Mouse (Mus musculus) adipocyte (in vitro differentiated cells): ENCODE data around the gene Dhx8.

Experiments used
- DNase-seq: peaks from one replicate; pipeline ENCODE4 v3.0.0-alpha.2; 2016; ENCODE audit warnings: low spot score

Gene Dhx8

DNA sequence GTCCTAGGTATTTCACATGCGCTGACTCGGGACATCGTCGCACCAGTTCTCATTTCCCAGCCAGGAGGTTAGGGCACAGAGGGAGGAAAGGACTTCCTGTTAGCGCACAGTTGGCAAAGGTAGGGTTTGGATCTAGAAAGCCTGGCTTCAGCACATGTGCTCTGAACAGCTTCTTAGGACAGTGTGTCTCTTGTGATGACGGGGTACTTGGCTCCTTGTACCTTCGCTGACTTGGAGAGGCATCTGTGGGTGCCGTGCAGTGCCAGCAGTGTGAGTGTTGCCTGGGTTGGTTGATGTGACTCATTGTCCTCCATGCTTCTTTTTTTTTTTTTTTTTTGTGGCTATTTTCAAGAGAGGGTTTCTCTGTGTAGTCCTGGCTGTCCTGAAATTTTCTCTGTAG is 23.9 kb downstream of the Dhx8 start:
- peak; percentile 51 for DNase-seq

DNA sequence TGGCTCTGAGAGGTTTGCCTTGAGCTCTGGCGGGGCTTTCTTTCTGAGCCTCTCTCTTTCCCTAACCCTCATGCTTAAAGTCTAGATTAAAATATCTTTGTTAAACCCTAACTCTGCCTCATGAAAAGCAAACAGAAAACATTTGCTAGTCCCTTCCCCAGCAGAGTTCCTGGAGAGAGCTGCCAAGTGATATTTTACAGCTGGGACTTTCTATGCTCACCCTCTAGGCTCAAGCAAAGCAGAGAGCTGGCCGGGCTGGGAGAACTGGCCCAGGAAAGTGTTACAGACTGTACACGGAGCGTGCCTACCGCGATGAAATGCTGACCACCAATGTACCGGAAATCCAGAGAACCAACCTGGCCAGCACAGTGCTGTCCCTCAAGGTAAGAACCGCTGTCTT is 24.6 kb downstream of the Dhx8 start:
- DNase-seq = no peak

DNA sequence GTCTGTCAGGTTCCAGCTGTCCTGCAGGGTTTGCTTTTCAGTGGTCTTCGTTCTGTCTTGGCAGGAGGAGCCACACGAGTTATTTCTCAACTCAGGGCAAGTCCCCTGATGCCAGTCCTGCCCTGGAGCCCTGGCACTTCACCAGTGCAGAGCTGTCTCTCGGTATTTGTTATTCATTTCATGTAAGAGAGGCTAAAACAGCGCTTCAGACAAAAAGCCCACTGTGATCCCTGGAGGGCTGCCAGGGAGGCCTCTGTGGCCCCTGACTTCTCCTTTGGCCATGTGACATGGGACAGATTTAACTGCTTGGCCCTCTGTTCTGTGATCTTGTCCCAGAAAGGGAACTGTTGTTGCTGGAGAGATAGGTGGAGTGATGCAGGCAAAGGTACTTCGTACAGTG is 25.7 kb downstream of the Dhx8 start:
- no peak for DNase-seq

DNA sequence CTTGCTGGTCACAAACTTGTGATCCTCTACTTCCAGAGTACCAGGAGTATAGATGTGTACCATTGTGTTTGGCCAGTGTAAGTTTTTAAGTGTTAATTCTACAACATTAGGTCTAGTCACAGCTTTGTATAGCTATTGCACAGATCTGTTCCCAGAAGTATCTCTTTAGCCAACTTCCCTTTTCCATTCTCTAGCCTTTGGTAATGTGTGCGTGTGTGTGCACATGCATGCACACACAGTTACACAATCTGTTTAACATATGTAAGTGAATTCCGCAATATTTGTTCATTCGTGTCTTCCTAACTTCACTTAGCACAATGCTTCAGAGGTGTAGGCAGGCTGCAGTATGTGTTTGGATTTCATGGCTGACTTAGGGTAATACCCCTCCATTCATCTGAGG is 26.8 kb downstream of the Dhx8 start:
- no peak for DNase-seq

DNA sequence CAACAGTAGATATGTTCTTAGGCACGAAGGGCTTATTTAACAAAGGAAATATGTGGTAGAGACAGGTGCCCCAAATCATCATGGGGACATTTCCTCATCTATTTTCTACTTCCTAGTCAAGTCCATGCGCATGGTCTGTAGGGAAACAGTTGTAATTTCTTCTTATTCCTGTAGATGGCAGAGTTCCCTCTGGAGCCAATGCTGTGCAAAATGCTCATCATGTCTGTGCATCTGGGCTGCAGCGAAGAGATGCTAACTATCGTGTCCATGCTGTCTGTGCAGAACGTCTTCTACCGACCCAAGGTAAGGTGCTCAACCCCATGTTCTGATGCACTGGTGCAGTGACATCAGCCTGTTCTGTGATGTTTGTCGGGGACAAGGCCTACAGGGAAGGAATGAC is 31.0 kb downstream of the Dhx8 start:
- peak; percentile 61 for DNase-seq

DNA sequence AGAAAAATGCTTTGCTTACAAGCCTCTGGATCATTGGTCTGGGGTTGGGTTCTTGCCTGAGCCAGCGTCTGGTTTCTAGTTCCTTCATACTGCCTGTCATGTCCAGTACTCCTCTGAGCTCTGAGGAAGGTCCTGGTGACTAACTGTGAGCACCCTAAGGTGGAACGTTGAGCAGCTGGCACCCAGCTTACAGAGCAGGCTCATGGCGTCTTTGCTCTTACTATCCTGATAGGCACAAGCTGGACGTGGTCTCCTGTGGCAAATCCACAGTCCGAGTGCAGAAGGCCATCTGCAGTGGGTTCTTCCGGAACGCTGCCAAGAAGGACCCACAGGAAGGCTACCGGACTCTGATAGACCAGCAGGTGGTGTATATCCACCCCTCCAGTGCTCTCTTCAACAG is 31.8 kb downstream of the Dhx8 start:
- no peak for DNase-seq

DNA sequence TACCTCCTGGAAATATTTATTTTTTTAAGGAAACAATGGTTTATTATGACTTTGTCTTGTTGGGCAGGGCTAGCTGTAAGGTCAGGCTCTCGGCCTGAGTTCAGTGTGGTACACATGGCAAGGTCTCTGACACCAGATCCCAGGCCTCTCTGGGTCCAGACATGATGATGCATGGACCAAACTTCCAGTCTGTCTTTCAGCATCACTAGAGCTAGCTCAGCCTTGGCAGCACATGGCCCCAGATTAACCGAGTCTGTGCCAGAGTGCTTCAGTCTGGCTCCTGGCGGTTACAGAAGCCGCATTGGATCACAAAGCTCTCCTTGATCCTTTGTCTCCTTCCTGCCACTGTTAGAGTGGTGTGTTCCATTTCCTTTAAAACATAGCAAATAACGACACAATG is 34.6 kb downstream of the Dhx8 start:
- no peak for DNase-seq

DNA sequence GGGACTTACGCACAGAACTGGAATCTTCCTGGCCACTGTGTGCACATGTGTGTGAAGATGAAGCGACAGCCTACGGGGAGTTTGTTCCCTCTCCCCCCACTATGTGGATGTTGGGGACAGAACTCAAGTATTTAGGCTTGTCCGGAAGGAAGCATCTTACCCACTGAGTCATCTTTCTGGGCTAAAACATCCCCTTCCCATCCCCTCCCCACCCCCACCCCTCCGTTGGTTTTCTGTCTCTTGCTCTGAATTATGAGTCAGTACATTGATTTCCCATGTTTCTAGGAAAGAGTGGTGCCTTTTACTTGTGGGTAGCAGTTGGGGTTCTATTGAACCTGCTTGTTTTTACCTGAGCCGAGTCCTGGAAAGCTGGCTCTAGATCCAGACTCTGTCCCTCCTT is 36.0 kb downstream of the Dhx8 start:
- DNase-seq = no peak

DNA sequence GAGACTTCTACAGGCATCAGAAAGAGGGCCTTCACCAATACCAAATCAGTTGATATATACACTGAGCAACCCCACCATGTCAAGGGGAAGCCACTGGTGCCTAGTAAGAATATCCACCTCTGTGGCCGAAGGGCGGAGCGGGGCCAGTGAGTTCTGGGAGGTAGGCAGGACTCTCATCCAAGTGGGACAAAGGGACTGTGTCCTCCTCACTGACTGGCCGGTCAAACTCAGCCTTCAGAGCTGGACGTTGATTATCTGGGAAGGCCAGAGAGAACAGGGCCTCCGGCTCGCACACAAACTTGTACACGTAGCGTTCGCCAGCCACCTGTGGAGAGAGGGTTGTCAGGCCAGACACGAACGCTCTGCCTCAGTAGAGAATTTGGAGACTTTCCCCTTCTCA is 37.5 kb downstream of the Dhx8 start:
- DNase-seq = no peak

DNA sequence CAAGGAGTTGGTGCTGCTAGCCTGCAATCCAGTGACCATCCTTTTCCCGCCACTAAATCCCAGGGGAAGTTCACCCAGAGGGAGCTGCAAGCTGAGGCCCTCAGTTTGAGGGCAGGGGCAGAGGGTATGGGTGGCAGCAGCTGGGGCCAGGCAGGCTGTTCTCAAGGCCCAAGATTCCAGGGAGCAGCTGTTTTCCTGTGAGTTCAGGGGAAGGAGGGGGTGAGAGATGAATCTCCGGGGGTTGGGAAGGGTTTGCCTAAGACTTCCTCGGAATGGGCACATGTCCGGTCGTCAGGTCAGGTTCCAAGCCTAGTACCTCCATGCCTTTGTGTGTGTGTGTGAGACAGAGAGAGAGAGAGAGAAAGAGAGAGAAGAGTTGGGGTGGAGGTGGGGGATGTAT is 39.3 kb downstream of the Dhx8 start:
- no peak for DNase-seq

DNA sequence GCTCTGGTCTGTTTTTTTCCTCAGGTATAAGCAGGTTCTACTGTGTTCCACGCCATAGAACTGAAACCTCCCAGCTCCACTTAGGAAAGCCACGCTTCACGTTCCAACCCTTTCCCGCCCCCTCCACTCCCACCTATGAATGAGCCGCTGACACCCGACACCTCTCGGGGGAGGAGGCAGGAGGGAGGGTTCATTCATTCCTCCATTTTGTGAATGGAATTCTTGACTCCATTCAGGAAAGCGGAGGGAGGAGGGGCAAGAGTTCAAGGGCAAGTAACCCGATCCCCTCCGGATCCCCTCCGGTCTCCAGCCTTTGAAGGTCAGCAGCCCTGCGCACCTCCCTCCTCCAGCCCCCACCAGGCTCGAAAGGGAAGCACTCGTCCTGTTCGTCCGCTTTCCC is 39.7 kb downstream of the Dhx8 start:
- no peak for DNase-seq

DNA sequence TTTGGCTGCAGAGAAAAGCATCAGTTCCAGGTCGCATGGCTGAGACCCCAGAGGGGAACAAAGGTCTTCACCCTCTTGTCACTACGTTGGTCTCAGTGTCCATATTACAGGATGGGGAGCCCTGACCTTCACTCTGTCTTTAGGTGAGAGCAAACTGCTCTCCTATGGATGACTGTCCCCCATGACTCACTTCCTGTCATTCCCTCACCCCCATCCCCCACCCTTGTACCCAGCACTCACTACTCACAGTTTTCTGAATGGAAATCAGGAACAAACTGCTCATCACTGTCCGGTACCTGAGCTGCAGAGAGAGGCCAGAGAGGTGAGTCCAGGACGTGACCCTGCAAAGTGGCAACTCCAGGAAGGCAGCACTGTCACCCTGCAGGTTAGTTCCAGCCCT is 44.1 kb downstream of the Dhx8 start:
- DNase-seq = no peak

DNA sequence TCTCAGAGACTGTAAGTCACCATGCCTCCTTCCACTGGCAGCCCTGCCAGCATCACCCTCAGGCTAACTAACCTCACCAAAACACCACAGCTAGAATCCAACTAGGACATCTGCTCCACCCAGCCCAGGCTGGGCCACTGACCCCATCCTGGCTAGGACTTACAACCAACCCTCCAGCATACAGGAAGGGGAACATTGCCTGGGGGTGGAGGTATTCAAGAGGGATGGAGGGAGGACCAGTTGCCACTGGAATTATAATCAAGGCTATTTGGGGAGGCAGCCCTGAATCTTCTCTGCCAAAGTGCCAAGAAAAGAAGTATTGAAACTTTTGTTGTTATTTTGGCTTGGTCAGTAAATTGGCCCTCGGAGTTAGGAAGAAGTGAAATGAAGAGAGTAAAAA is 50.4 kb downstream of the Dhx8 start:
- no peak for DNase-seq

DNA sequence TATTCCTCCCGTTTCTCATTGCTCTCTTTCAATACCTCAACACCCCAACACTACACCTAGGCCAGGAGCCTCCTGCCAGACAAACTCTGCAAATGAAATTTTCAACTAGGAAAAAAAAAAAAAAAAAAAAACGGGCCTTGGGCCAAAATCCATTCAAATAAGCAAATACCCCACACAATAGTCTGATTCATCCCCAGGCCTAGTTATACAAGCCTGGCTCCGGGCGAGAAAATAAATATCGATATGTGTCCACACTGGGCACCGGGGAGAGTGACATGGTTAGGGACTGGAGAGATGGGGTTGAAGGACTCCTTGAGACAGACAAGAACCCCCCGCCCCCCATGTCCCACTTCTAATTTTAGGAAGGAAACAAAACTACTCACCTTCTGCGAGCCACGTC is 50.9 kb downstream of the Dhx8 start:
- DNase-seq = no peak

DNA sequence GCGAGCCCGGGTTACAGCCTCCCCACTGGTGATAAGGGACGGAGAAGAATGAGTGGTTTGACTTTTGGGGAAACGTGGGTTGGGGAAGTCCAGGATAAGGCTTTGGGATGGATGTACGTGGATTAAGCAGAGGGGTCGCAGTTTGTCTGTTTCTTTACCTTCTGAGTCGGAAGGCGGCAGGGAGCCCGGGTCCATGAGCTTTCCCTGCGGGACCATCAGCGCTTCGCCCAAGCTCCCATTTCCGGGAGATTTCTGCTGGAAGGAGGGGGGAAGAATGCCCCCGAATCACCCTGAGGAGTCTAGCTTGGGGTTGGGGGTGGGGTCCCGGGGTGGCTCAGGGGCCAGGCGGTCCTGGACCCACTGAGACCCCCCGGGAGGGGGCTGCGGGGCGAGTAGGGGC is 51.4 kb downstream of the Dhx8 start:
- DNase-seq = no peak

DNA sequence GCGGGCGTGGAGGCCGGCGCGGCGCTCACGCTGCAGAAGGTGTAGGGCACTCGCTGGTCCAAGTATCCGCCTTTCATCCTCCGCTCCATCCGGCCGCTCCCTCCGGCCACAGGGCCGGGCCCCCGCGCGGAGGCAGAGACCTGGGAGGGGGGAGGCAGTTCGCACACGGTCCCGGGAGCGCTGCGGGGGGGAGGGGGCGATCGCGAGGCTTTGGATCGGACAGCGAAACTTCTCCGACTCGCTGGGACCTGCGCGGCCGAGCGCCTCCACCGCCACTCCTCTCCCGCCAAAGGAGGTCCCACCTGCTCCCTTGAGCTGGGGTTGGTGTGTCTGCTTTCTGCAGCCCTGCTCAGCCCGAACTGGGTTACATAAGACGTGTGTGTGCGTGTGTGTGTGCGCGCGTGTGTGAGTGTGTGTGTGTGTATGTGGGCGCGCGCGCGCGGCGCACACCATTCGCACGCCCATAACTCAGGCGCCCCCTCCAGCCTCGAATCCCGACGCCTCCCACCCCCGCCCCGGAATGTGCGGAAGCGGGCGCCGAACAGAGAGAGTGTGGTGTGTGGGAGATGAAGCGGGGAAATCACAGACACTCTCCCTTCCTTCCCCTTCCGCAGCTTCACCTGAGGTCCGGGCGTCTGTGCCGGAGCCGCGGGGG is 51.9 kb downstream of the Dhx8 start:
- DNase-seq = no peak

DNA sequence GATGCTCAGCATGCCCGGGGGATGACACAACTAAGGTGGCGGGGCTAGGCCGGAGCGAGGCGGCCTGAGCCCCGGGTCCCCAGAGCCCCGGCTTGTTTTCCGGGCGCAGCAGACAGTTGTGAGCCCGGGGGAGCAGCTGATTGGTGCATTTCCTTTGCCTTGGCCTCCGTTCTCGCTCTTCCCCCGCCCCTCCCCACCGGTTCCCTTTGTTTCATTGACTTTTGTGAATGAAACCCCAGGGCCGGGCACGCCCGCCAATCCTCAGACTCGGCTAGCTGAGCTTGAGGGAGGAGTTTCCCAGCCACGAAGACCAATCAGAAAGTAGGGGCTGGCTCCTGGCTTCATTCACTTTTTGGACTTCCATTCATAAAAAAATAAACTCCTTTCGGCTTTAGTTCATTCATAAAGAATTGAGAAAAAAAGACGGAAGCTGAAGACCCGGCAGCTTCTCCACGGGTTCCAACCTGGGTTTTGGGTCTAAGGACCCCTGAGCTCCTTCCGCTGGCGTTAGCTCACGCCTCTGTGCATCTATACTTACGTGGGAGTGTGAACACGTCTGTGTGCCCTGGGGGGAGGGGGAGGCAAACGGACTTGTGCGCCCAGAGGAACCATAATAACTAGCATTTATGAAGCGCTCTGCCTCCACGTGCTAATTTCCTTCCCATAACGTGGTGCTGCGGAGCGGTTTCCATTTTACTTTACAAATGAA is 52.6 kb downstream of the Dhx8 start, which contains the start of gene Etv4:
Etv4 (minus strand) TSS at position 229 of the 709 bp plus-strand sequence.
- DNase-seq = peak; percentile 83

DNA sequence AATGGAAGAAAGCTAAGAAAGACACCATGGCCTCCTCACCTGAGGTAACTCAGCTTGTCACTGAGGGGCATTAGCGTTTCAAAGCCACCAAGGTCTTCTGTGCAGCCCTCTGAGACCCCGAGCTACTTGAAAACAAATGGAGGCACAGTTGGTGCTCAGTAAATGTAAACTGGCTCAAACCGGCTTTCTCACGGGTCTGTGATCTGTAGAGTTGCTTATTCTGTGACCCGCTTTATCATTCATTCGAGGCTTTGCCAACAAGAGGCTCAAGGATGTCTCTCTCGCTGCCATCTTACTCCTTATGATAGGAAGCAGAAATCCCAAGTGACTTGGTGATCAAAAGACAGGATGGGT is 53.1 kb downstream of the Dhx8 start:
- no peak for DNase-seq

DNA sequence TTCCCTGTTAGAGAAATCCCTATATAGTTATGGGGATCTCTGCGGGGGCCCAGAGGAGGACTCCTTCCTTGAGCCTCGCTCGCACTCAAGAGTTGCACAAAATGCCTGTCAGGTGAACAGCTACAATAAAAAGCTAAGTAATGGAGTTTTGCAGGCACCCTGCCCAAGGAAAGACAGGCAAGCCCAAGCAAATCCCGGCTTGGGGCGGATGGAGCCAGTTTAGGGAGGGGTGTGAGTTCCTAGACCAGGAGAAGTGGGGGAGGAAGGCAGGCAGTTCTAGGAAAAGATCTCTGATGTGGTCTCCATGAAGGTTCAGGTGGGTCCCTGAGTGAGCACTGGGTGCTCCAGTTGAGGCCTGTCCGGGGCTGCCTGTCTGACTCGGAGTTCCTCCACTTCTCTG is 53.9 kb downstream of the Dhx8 start:
- no peak for DNase-seq

DNA sequence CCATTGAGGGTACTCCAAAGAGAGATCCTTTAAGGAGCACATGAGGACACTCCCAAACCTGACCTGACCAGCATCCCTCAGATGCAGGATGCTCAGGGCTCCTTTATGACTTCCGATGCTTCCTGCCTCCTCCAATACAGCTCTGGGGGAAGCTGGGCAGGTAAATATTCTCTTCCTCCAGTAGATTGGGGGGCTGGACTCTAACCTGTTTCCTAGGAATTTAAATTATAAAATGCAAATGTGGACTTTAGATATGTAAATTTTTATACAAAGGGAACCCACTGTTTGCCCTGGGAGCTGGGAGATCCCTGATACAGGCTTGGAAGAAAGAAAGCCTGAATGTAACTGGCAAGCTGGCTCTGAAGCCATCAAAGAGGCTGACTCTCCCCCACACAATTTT is 54.7 kb downstream of the Dhx8 start:
- no peak for DNase-seq

DNA sequence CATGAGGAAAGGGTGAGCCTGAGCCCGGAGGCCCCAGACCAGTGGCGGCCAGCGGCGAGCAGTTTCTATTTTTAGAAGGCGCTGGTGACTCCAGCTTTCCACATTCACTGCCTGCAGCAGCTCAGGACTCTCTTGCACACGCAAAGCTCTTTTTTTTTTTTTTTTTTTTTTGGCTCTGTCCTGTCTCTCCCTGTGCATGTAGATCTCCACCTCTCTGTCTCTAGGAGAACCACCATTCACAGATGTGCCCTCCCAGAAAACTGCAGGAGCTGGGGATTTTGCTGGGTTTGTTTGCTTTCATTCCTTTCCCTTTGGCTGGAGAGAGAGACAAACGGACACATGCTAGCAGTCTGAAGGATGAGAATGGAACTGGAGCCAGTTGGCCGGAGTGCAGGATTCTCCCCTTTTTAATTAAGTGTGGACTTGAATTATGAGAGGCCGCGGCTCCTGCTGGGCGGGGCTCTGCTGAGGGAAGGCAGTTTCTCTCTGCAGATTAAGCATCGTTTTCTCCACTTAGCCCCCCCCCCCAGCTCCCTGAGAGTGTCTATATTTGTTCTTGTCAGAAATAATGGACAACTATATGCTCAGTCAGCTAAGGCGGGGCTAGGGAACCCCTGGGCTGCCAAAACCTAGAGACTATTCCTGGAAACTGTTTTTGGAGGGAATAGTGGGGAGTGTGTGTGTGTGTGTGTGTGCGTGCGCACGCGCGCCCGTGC is 58.2 kb downstream of the Dhx8 start:
- peak; percentile 68 for DNase-seq

DNA sequence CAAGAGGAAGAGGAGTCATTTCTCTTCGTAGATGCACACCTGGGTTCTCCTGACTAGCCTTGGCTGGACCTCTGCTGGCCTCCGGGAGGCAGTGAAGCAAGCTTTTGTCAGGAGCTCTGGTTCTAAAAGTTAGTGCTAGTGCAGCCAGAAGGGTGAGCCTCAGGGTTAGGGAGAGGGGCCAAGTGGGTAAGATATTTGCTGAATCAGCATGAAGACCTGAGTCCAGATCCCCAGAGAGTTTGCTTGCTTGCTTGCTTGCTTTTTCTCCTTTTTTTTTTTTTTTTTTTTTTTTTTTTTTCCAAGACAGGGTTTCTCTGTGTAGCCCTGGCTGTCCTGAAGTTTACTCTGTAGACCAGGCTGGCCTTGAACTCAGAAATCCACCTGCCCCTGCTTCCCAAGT is 64.6 kb downstream of the Dhx8 start:
- DNase-seq = peak; percentile 32

DNA sequence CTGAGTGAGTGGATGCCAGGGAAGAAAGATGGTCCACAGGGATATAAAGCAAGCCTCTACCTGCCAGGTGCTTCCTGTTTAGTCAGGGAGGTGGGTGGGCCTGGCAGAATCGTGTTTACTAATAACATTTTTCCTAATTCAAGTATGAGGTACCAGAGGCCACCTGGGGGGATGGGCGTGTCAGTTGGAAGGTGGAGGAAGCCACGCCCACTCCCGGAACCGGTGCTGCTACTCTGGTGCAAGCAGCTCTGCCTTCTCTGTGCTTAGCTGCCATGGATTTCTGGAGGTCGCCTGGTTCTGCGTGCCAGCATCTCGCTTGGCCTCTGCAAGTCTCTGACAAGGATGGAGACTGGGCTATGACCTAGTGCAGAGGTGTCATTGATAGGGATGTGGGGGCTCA is 65.4 kb downstream of the Dhx8 start:
- DNase-seq = no peak

DNA sequence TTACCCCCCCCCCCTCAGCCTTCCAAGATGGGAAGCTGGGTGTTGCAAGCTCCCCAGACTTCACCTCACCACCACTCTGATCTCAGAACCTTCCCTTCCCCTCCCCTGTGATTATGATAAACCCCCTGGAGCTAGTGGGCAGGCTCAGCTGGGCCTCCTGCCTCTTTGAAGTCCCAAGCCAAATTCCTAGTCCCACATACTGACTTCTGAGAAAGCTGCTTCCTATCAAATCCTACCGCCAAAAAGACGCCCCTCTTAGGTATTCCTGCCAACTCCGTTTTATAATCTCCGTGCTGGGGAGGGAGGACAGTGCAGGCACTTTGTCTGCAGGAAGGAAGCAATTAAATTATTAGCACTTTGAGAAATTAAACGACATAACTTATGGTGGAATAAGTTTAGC is 68.7 kb downstream of the Dhx8 start:
- no peak for DNase-seq
